Mouse (Mus musculus) erythroblast, embryonic 14.5 days (primary cell): ENCODE results near the gene Hist1h3b.

ENCODE experiments used
- GATA1 ChIP-seq: IDR thresholded peaks from 2 replicates; pipeline ENCODE4 v1.6.1; 2012; ENCODE audit warnings: low read length, inconsistent platforms, mixed read lengths
- TAL1 ChIP-seq: IDR thresholded peaks from 3 replicates; pipeline ENCODE4 v1.6.1; 2012; ENCODE audit warnings: low read length, inconsistent platforms, mixed read lengths

- TF ChIP-seq TAL1, result no peak
- no peak for TF ChIP-seq GATA1
Measured at GRCm38 (mm10) chr13:23740910-23741309, 11.2 kb upstream of the Hist1h3b start.
